Mouse (Mus musculus) hindbrain, embryonic 11.5 days (tissue): ENCODE data around the gene 1810010H24Rik. TPM values are rescaled to one million over a fixed set of nuclear protein-coding genes. Genes with fewer than 3 reads are reported as not detected.
"Not testable (repeated sequence)": the region's sequence is repeated elsewhere in the genome, so short reads cannot be mapped to it uniquely, and the experiment has no call there.

Source experiments
- ATAC-seq: fragments of 200-750 bp; cut with Nextera tagmentation; 2 replicates; pipeline ENCODE4 v1.8.0; 2017; ENCODE audit warnings: mild to moderate bottlenecking, moderate TSS enrichment, moderate library complexity; ENCODE audit not compliant: low FRiP score
- DNase-seq: peaks from one replicate; pipeline ENCODE4 v3.0.0-alpha.2; 2015; ENCODE audit warnings: low spot score
- H3K27ac ChIP-seq: fragments of 300-500 bp; sonication (generic); 2 replicates; pipeline ENCODE4 v1.5.1; 2014; ENCODE audit warnings: mild to moderate bottlenecking, low read depth, low read length
- H3K27me3 ChIP-seq: fragments of 300-500 bp; sonication (generic); 2 replicates; pipeline ENCODE4 v1.6.1; 2014; ENCODE audit warnings: mild to moderate bottlenecking, low read length, moderate library complexity, mixed read lengths; ENCODE audit not compliant: control insufficient read depth, insufficient read depth
- H3K36me3 ChIP-seq: fragments of 300-500 bp; sonication (generic); 2 replicates; pipeline ENCODE4 v1.6.1; 2014; ENCODE audit warnings: mild to moderate bottlenecking, low read length, moderate library complexity, mixed read lengths; ENCODE audit not compliant: control insufficient read depth, insufficient read depth
- H3K4me1 ChIP-seq: fragments of 300-500 bp; sonication (generic); replicated peaks from 2 replicates; pipeline ENCODE4 v1.6.1; 2014; ENCODE audit warnings: low read length, mixed read lengths; ENCODE audit not compliant: control insufficient read depth, insufficient read depth
- H3K4me2 ChIP-seq: fragments of 300-500 bp; sonication (generic); replicated peaks from 2 replicates; pipeline ENCODE4 v1.6.1; 2014; ENCODE audit warnings: mild to moderate bottlenecking, low read depth, low read length
- H3K4me3 ChIP-seq: fragments of 300-500 bp; sonication (generic); 2 replicates; pipeline ENCODE4 v1.5.1; 2014; ENCODE audit warnings: low read depth, low read length
- H3K9ac ChIP-seq: fragments of 300-500 bp; sonication (generic); 2 replicates; pipeline ENCODE4 v1.6.1; 2014; ENCODE audit warnings: low read depth, low read length
- H3K9me3 ChIP-seq: fragments of 300-500 bp; sonication (generic); 2 replicates; pipeline ENCODE4 v1.6.1; 2016; ENCODE audit warnings: low read length; ENCODE audit not compliant: control insufficient read depth
- WGBS: fragments of 180-500 bp; shearing (Covaris S2); extraction: QIAGEN DNeasy Blood & Tissue Kit; methylation state at CpG from one replicate; pipeline ENCODE4 v1.1.7; 2014; 5-methylcytosine and 5-hydroxymethylcytosine counted together
- polyA plus RNA-seq: library from polyadenylated mRNA; unstranded; fragments of >200 nt; fragmentation: Nextera tagmentation; extraction: Ambion mirVana; gene quantifications from 2 replicates; pipeline ENCODE4 v1.2.1, GENCODE M21; 2014

The 1810010H24Rik gene
- polyA plus RNA-seq, 1 experiment from 2014 or later, result 3.3 TPM

- Histone ChIP-seq H3K4me3 (no peak overlapping the region), H3K4me1 (no peaks in the 10 kb centered on the region), H3K4me2 (no peak overlapping the region), H3K9me3 (no peaks in the 10 kb centered on the region), H3K36me3 (peaks cover 4% of the 10 kb centered on the region), H3K9ac (no peak overlapping the region), H3K27ac (no peak overlapping the region), H3K27me3 (no peaks in the 10 kb centered on the region)
- no peak for ATAC-seq
- DNase-seq, result no peak
- 97% methylated on average over 15 of the region's 15 CpGs for WGBS
Observed at GRCm38 (mm10) chr11:107046766-107047620, 21.5 kb downstream of the 1810010H24Rik start.

- 90% methylated on average over 6 of the region's 6 CpGs for whole genome bisulfite sequencing
- H3K36me3 ChIP-seq, result peaks cover 38% of the 10 kb centered on the region; the same call in 1 of the 2 replicates
Observed at GRCm38 (mm10) chr11:107054870-107055269, 29.4 kb downstream of the 1810010H24Rik start.

GRCm38 (mm10) chr11:107057391-107057790, 31.9 kb downstream of the 1810010H24Rik start:
- Histone ChIP-seq H3K36me3 (peaks cover 43% of the 10 kb centered on the region), H3K4me3 (no peak overlapping the region), H3K4me1 (no peaks in the 10 kb centered on the region), H3K27me3 (no peaks in the 10 kb centered on the region), H3K4me2 (no peak overlapping the region), H3K27ac (no peak overlapping the region), H3K9ac (no peak overlapping the region), H3K9me3 (no peaks in the 10 kb centered on the region)
- DNase-seq (no peak), ATAC-seq (no peak)
- 91% methylated on average over 6 of the region's 6 CpGs for WGBS

More at GRCm38 (mm10) chr11:107054870-107055269, 29.4 kb downstream of the 1810010H24Rik start:
- Histone ChIP-seq H3K4me1 (no peaks in the 10 kb centered on the region), H3K9me3 (no peaks in the 10 kb centered on the region), H3K4me3 (no peak overlapping the region), H3K4me2 (no peak overlapping the region), H3K27me3 (no peaks in the 10 kb centered on the region), H3K27ac (no peak overlapping the region), H3K9ac (no peak overlapping the region)
- ATAC-seq (no peak), DNase-seq (no peak)

- not testable (repeated sequence) for ATAC-seq, H3K4me1 ChIP-seq, DNase-seq, H3K27ac ChIP-seq, H3K4me3 ChIP-seq, H3K27me3 ChIP-seq, H3K4me2 ChIP-seq, H3K9ac ChIP-seq, H3K9me3 ChIP-seq
- whole genome bisulfite sequencing, result 96% methylated on average over 3 of the region's 3 CpGs
- H3K36me3 ChIP-seq, result peaks cover 38% of the 10 kb centered on the region
Observed at GRCm38 (mm10) chr11:107059634-107060033, 34.2 kb downstream of the 1810010H24Rik start.

GRCm38 (mm10) chr11:107060941-107061340, 35.5 kb downstream of the 1810010H24Rik start:
- peaks cover 35% of the 10 kb centered on the region for H3K36me3 ChIP-seq
- no peak overlapping the region for H3K4me2 ChIP-seq
- DNase-seq, result no peak
- ATAC-seq, result no peak
- H3K27me3 ChIP-seq, result no peaks in the 10 kb centered on the region
- no peaks in the 10 kb centered on the region for H3K9me3 ChIP-seq
- no peak overlapping the region for H3K4me3 ChIP-seq
- H3K9ac ChIP-seq, result no peak overlapping the region
- H3K4me1 ChIP-seq, result no peaks in the 10 kb centered on the region
- H3K27ac ChIP-seq, result no peak overlapping the region
- WGBS, result 88% methylated on average over 1 of the region's 1 CpGs

- Histone ChIP-seq H3K27me3 (no peaks in the 10 kb centered on the region), H3K27ac (no peak overlapping the region), H3K4me2 (no peak overlapping the region), H3K36me3 (peaks cover 35% of the 10 kb centered on the region), H3K9me3 (no peaks in the 10 kb centered on the region), H3K4me3 (no peak overlapping the region), H3K9ac (no peak overlapping the region), H3K4me1 (no peaks in the 10 kb centered on the region)
- DNase-seq (no peak), ATAC-seq (no peak)
- 98% methylated on average over 3 of the region's 3 CpGs for WGBS
Observed at GRCm38 (mm10) chr11:107063067-107063466, 37.6 kb downstream of the 1810010H24Rik start.

GRCm38 (mm10) chr11:107064590-107064989, 39.1 kb downstream of the 1810010H24Rik start:
- H3K27me3 ChIP-seq, result no peaks in the 10 kb centered on the region
- H3K4me3 ChIP-seq, result no peak overlapping the region
- no peaks in the 10 kb centered on the region for H3K9me3 ChIP-seq
- peaks cover 31% of the 10 kb centered on the region for H3K36me3 ChIP-seq
- no peak overlapping the region for H3K4me2 ChIP-seq
- 93% methylated on average over 1 of the region's 1 CpGs for WGBS
- no peak for DNase-seq
- ATAC-seq, result no peak
- no peak overlapping the region for H3K27ac ChIP-seq
- no peak overlapping the region for H3K9ac ChIP-seq
- no peaks in the 10 kb centered on the region for H3K4me1 ChIP-seq

GRCm38 (mm10) chr11:107065216-107065785, 39.8 kb downstream of the 1810010H24Rik start:
- 91% methylated on average over 11 of the region's 11 CpGs for WGBS
- DNase-seq (no peak), ATAC-seq (no peak)
- Histone ChIP-seq H3K4me1 (no peaks in the 10 kb centered on the region), H3K4me2 (no peak overlapping the region), H3K9me3 (no peaks in the 10 kb centered on the region), H3K4me3 (no peak overlapping the region), H3K27me3 (no peaks in the 10 kb centered on the region), H3K27ac (no peak overlapping the region), H3K9ac (no peak overlapping the region), H3K36me3 (peaks cover 30% of the 10 kb centered on the region)
